Mouse (Mus musculus): ENCODE measurements around the gene Cd300lf. TPM values are rescaled to one million over a fixed set of nuclear protein-coding genes. Genes with fewer than 3 reads are reported as not detected.

Gene Cd300lf
- polyA plus RNA-seq, 1 experiment from 2014 or later = 0.96 TPM

DNA sequence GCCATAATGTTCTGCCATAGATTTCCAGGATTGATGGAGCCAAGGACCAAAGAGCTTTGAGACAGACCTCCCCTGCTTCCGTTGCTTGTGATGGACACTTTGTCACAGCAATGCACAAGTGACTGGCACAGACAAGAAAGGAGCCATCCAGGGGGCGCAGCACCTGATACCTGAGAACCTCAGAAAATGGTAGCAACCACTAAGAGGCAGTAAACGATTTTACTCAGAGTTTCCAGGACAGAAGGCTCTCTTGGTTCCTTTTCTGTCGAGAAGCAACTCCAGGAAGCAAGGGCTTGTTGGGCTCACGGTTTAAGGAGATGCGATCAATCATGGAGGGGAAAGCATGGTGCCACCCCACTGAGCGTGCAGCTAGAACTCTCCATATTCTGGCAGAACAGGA is 47.6 kb downstream of the Cd300lf start:
- Histone ChIP-seq H3K4me2 (replicated peaks) (no peak overlapping the region), H3K4me3 (replicated peaks) (no peak overlapping the region), H3K4me1 (no peaks in the 10 kb centered on the region), H3K9me3 (replicated peaks) (no peaks in the 10 kb centered on the region), H3K27ac (replicated peaks) (no peak overlapping the region), H3K36me3 (no peaks in the 10 kb centered on the region), H3K9ac (no peak overlapping the region), H3K27me3 (peaks cover 56% of the 10 kb centered on the region)
- WGBS = 67% methylated on average over 7 of the region's 7 CpGs
- no peak for ATAC-seq (ENCODE audit: insufficient number of reproducible peaks, low FRiP score, low TSS enrichment, low read depth)

DNA sequence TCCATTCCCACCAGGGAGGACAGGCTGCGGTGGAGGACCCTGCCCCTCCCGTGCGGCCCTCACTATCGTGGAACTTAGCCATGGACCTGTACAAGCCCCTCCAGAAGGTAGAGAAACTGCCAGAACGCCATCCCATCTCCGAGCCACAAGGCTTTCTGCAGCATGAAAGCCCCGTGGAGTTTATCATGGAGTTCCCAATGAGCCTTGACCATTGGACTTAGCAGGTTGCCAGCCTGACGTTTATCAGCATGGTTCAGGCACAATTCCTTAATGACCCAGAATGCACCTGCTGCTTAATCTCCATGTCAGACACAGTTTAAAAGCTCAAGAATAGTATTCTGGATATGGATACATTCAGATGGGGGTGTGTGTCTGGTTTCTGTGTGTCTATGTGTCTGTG is 48.7 kb downstream of the Cd300lf start:
- Histone ChIP-seq H3K4me3 (replicated peaks) (no peak overlapping the region), H3K4me1 (no peaks in the 10 kb centered on the region), H3K27me3 (peaks cover 45% of the 10 kb centered on the region), H3K27ac (replicated peaks) (no peak overlapping the region), H3K36me3 (no peaks in the 10 kb centered on the region), H3K9me3 (replicated peaks) (no peaks in the 10 kb centered on the region), H3K4me2 (replicated peaks) (no peak overlapping the region), H3K9ac (no peak overlapping the region)
- 55% methylated on average over 8 of the region's 8 CpGs for WGBS
- ATAC-seq (ENCODE audit: insufficient number of reproducible peaks, low FRiP score, low TSS enrichment, low read depth) = no peak

DNA sequence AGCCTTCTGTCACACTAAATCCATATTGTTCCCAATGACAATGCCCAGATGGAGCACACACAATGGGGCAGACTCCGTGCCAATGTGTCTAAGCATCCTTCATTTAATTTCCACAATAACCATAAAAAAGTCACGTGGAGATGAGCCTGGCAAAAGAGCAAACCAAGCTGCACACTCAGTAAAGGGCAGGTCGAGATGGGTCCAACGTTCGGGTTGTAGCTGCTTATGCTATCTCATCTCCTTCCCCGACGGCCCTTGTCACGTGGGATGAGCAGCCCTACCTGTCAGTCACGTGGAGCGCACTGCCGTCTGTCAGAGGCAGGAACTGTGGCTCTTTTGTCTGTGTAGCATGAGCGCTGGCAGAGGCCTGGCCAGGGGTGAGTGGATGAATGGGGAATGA is 49.2 kb downstream of the Cd300lf start:
- H3K9me3 ChIP-seq (replicated peaks) = no peaks in the 10 kb centered on the region
- no peak overlapping the region for H3K9ac ChIP-seq
- H3K4me1 ChIP-seq = no peaks in the 10 kb centered on the region
- no peak overlapping the region for H3K4me2 ChIP-seq (replicated peaks)
- no peak overlapping the region for H3K4me3 ChIP-seq (replicated peaks)
- H3K27ac ChIP-seq (replicated peaks) = no peak overlapping the region
- WGBS = 34% methylated on average over 12 of the region's 12 CpGs
- no peaks in the 10 kb centered on the region for H3K36me3 ChIP-seq
- H3K27me3 ChIP-seq = peaks cover 42% of the 10 kb centered on the region
- no peak for ATAC-seq (ENCODE audit: insufficient number of reproducible peaks, low FRiP score, low TSS enrichment, low read depth)

DNA sequence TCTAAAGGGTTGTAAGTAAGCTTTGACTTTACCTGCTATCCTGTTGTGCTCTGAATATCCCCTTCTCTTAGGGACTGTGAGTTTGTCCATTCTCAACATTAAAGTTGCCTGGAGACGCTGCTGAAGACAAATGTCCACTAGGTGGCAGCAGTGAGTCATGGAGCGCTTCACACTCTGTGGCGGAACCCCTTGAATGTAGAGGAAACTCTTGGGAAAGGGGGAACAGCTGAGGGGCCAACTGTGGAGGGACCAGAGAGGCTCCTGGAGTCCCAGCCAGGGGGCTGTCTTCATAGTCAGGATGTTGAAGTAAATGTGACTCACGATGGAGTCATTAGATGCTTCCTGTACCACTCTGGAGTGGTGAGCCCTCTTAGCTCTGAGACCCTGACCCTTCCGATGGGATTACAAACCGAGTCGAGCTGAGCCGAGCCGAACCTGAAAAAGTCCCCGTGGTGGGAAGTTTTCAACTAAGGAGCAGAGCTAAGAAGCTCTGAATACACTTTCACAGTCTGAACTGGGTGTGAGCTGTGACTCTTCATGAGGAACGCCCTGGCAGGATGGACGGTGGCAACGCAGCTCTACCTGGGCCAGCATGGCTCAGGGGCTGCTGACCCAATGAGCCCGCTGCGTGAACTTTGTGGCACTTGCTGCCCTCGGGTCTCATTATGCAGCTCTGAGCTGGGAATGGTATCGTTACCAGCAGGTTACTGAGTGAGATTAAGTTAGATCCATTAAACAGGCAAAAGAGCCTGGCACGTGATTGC is 50.2 kb downstream of the Cd300lf start:
- WGBS = 45% methylated on average over 18 of the region's 18 CpGs
- Histone ChIP-seq H3K4me3 (replicated peaks) (no peak overlapping the region), H3K27me3 (peaks cover 42% of the 10 kb centered on the region), H3K4me1 (no peaks in the 10 kb centered on the region), H3K36me3 (no peaks in the 10 kb centered on the region), H3K27ac (replicated peaks) (no peak overlapping the region), H3K9me3 (replicated peaks) (no peaks in the 10 kb centered on the region), H3K4me2 (replicated peaks) (no peak overlapping the region), H3K9ac (no peak overlapping the region)
- ATAC-seq (ENCODE audit: insufficient number of reproducible peaks, low FRiP score, low TSS enrichment, low read depth) = no peak; the same call in 1 of the 2 replicates

DNA sequence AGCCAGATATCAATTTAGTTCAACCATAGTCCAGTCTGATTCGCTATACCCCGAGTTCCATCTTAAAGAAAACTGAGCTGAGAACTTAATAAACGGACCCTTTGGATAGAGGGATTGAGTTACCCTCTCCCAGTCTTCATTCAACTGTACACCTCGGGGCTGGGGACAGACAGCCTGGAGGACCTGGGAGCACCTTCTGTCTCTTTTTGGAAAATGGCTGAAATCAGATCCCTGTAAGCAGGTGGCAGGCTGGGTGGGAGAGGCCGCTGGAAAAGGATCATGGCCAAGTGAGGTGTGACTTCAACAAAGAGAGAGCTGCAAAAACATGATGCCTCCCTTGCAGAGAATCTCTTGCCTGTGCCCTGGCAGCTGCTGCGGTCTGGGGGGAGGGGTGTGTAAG is 51.6 kb downstream of the Cd300lf start:
- no peak overlapping the region for H3K4me3 ChIP-seq (replicated peaks)
- no peaks in the 10 kb centered on the region for H3K4me1 ChIP-seq
- no peaks in the 10 kb centered on the region for H3K9me3 ChIP-seq (replicated peaks)
- no peak overlapping the region for H3K9ac ChIP-seq
- no peak for ATAC-seq (ENCODE audit: insufficient number of reproducible peaks, low FRiP score, low TSS enrichment, low read depth)
- no peak overlapping the region for H3K4me2 ChIP-seq (replicated peaks)
- H3K36me3 ChIP-seq = no peaks in the 10 kb centered on the region
- no peak overlapping the region for H3K27ac ChIP-seq (replicated peaks)
- peaks cover 38% of the 10 kb centered on the region for H3K27me3 ChIP-seq
- 55% methylated on average over 6 of the region's 6 CpGs for WGBS

DNA sequence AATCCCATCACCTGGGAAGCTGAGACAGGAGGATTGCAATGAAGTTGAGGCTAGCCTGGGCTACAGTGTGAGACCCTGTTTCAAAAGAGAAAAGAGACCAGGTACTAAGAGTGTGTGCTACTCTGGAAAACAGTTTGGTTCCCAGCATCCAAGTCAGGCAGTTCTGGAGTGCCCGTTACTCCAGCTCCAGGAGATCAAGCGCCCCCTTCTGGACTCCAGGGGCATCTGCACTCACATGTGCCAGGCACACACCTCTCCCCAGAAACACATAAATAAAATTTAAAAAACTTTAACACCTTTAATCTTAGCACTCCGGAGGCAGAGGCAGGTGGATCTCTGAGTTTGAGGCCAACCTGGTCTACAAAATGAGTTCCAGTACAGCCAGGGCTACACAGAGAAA is 52.4 kb downstream of the Cd300lf start:
- 59% methylated on average over 3 of the region's 3 CpGs for WGBS
- no peak for ATAC-seq (ENCODE audit: insufficient number of reproducible peaks, low FRiP score, low TSS enrichment, low read depth)

DNA sequence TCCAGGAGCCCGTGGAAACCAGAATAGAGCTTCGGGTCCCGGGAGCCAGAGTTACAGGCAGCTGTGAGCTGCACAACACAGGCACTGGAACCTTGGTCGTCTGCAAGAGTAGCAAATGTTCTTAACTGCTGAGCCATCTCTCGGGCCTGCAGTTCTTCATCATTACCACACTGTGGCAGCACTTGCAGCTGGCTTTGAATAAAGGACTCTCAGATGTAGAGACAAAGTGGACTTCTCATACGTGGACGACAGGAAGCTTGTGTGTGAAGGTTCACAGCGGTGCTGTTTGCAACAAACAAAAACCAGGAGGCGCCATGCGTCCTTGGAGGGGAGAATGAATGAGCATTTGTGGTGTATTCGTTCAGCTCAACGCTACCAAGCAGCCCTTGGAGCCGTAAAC is 52.9 kb downstream of the Cd300lf start:
- Histone ChIP-seq H3K4me1 (no peaks in the 10 kb centered on the region), H3K9me3 (replicated peaks) (no peaks in the 10 kb centered on the region), H3K4me3 (replicated peaks) (no peak overlapping the region), H3K36me3 (no peaks in the 10 kb centered on the region), H3K27ac (replicated peaks) (no peak overlapping the region), H3K9ac (no peak overlapping the region), H3K27me3 (peaks cover 31% of the 10 kb centered on the region), H3K4me2 (replicated peaks) (no peak overlapping the region)
- no peak for ATAC-seq (ENCODE audit: insufficient number of reproducible peaks, low FRiP score, low TSS enrichment, low read depth)
- WGBS = 27% methylated on average over 13 of the region's 13 CpGs

More for the DNA sequence above, 52.4 kb downstream of the Cd300lf start:
- no peaks in the 10 kb centered on the region for H3K36me3 ChIP-seq
- H3K4me2 ChIP-seq (replicated peaks) = no peak overlapping the region
- H3K27me3 ChIP-seq = peaks cover 36% of the 10 kb centered on the region
- no peak overlapping the region for H3K27ac ChIP-seq (replicated peaks)
- no peak overlapping the region for H3K9ac ChIP-seq
- H3K9me3 ChIP-seq (replicated peaks) = no peaks in the 10 kb centered on the region
- H3K4me3 ChIP-seq (replicated peaks) = no peak overlapping the region
- no peaks in the 10 kb centered on the region for H3K4me1 ChIP-seq

DNA sequence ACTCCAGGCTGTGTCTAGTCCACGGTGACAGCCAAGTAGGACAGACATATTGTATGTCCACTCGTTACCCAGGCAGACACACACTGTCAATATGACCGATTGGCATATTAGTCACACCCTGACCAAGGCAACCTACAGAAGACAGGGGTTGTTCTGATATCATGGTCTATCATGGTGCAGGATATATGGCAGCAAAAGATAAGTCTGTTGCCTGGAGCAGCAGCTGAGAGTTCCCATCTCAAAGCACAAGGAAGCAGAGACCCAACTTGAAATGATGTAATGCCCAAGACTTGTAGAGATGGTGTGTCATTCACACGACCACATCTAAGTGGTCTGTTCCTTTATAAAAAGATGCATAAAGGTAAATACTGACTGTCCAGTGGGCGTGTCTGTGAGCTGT is 55.1 kb downstream of the Cd300lf start:
- H3K27ac ChIP-seq (replicated peaks) = no peak overlapping the region
- H3K9me3 ChIP-seq (replicated peaks) = no peaks in the 10 kb centered on the region
- H3K27me3 ChIP-seq = peaks cover 9% of the 10 kb centered on the region
- no peak for ATAC-seq (ENCODE audit: insufficient number of reproducible peaks, low FRiP score, low TSS enrichment, low read depth)
- WGBS = 81% methylated on average over 5 of the region's 5 CpGs
- H3K36me3 ChIP-seq = no peaks in the 10 kb centered on the region
- no peaks in the 10 kb centered on the region for H3K4me1 ChIP-seq
- no peak overlapping the region for H3K9ac ChIP-seq
- no peak overlapping the region for H3K4me2 ChIP-seq (replicated peaks)
- H3K4me3 ChIP-seq (replicated peaks) = no peak overlapping the region

DNA sequence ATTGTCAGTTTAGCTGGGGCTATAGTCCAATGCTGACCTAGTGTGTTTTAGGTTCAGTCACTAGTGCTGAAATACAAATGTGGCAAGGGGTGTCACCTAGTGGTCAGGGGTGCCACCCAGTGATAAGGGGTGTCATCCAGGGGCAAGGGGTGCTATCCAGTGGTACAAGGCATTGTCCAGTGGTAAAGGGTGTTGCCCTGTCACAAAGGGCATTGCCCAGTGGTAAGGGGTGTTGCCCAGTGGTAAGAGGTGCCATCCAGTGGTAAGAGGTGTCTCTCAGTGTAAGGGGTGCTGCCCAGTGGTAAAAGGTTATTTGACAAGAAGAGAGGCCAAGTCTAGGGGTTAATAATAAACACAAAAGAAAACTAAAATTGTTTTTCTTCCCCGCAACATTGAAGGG is 56.4 kb downstream of the Cd300lf start:
- H3K9ac ChIP-seq = no peak overlapping the region
- no peaks in the 10 kb centered on the region for H3K4me1 ChIP-seq
- H3K9me3 ChIP-seq (replicated peaks) = no peaks in the 10 kb centered on the region
- H3K36me3 ChIP-seq = no peaks in the 10 kb centered on the region
- 90% methylated on average over 1 of the region's 1 CpGs for WGBS
- H3K4me2 ChIP-seq (replicated peaks) = no peak overlapping the region
- H3K27ac ChIP-seq (replicated peaks) = no peak overlapping the region
- ATAC-seq (ENCODE audit: insufficient number of reproducible peaks, low FRiP score, low TSS enrichment, low read depth) = no peak
- H3K4me3 ChIP-seq (replicated peaks) = no peak overlapping the region
- H3K27me3 ChIP-seq = no peaks in the 10 kb centered on the region

DNA sequence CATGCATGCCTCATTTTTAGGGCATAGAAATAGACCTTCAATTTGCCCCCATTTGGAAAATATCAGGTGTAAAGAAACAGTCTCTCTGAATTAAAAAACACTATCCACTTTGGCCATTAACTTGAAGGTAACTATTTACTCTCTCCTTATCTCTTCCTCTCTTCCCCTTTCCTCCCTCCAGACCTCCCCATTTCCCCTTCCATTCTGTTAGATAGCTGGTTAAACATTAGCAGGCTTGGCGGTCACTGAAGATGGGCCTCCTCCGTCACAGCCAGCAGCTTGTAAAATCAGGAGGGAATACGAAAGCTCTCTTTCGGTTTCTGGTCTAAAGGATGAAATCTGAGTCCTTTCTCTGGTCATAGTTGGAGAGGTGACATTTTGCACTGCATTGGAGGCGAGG is 57.9 kb downstream of the Cd300lf start:
- WGBS = 66% methylated on average over 5 of the region's 5 CpGs
- H3K27me3 ChIP-seq = peaks cover 9% of the 10 kb centered on the region; the same call in 1 of the 2 replicates
- no peaks in the 10 kb centered on the region for H3K36me3 ChIP-seq
- no peak for ATAC-seq (ENCODE audit: insufficient number of reproducible peaks, low FRiP score, low TSS enrichment, low read depth)
- no peaks in the 10 kb centered on the region for H3K9me3 ChIP-seq (replicated peaks)
- H3K9ac ChIP-seq = no peak overlapping the region
- no peak overlapping the region for H3K4me2 ChIP-seq (replicated peaks)
- H3K4me1 ChIP-seq = peaks cover 11% of the 10 kb centered on the region; the same call in 1 of the 2 replicates
- H3K27ac ChIP-seq (replicated peaks) = no peak overlapping the region
- H3K4me3 ChIP-seq (replicated peaks) = no peak overlapping the region

DNA sequence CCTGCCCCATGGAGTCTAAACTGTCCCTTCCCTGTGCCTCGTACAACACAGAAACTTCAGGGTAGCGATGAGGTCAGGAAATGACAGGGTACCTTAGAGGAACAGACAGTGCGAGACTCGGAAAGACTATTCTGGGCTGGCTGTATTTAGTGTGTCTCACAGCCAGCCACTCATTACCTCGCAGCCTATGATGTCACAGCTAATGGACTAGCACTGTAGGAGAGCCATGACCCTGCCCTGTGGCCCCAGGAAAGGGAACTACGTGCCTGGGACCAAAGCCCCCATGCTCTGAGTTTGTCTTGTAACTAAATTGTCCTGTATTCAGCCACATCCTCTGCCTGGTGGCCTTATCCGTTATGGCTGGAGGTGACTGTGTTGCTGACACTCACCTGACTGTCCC is 58.4 kb downstream of the Cd300lf start:
- peaks cover 13% of the 10 kb centered on the region for H3K27me3 ChIP-seq
- H3K27ac ChIP-seq (replicated peaks) = no peak overlapping the region
- WGBS = 70% methylated on average over 7 of the region's 7 CpGs
- no peaks in the 10 kb centered on the region for H3K9me3 ChIP-seq (replicated peaks)
- H3K4me3 ChIP-seq (replicated peaks) = no peak overlapping the region
- ATAC-seq (ENCODE audit: insufficient number of reproducible peaks, low FRiP score, low TSS enrichment, low read depth) = peak; percentile 40; the same call in 1 of the 2 replicates
- peaks cover 11% of the 10 kb centered on the region; the same call in 1 of the 2 replicates for H3K4me1 ChIP-seq
- no peak overlapping the region for H3K4me2 ChIP-seq (replicated peaks)
- H3K36me3 ChIP-seq = no peaks in the 10 kb centered on the region
- no peak overlapping the region for H3K9ac ChIP-seq

DNA sequence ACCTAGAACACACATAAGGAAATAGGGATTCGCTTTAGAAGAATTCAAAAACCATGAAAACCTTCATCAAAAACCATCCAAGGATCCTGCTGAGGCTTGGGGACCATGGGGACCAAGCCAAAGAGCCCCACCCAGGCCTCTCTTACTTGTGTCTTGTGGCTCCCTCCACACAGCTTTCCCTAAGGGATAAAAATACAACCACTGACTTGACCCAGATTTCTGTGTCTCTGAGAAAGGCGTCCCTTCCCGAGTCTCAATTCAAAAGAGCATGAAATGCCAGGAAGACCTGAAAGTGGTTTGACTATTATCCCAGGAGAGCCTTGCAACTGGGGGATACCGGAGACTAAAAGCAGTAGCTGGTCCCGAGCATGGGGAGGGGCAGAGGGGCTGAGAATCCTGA is 60.8 kb downstream of the Cd300lf start:
- no peak overlapping the region for H3K4me3 ChIP-seq (replicated peaks)
- H3K36me3 ChIP-seq = no peaks in the 10 kb centered on the region
- peaks cover 14% of the 10 kb centered on the region for H3K27me3 ChIP-seq
- H3K4me1 ChIP-seq = peaks cover 11% of the 10 kb centered on the region; the same call in 1 of the 2 replicates
- no peak for ATAC-seq (ENCODE audit: insufficient number of reproducible peaks, low FRiP score, low TSS enrichment, low read depth)
- no peaks in the 10 kb centered on the region for H3K9me3 ChIP-seq (replicated peaks)
- H3K9ac ChIP-seq = no peak overlapping the region
- 59% methylated on average over 5 of the region's 5 CpGs for WGBS
- H3K4me2 ChIP-seq (replicated peaks) = no peak overlapping the region
- no peak overlapping the region for H3K27ac ChIP-seq (replicated peaks)
